Mouse (Mus musculus) activated CD4-positive, CD25-positive, alpha-beta regulatory T cell, adult 4 months (primary cell): ENCODE results near the gene Fcmr. TPM values are rescaled to one million over a fixed set of nuclear protein-coding genes. Genes with fewer than 3 reads are reported as not detected.

Experiments
- ATAC-seq: one replicate; pipeline ENCODE4 v1.8.0; 2017
- polyA plus RNA-seq, 2 experiments: library from polyadenylated mRNA; unstranded; fragments of 100-300 nt; shearing (Covaris generic); gene quantifications; one replicate each; pipeline ENCODE4 v1.2.1; 2017

Fcmr gene
- polyA plus RNA-seq, 2 experiments from 2014 or later = 0.56 to 6.0 TPM

DNA sequence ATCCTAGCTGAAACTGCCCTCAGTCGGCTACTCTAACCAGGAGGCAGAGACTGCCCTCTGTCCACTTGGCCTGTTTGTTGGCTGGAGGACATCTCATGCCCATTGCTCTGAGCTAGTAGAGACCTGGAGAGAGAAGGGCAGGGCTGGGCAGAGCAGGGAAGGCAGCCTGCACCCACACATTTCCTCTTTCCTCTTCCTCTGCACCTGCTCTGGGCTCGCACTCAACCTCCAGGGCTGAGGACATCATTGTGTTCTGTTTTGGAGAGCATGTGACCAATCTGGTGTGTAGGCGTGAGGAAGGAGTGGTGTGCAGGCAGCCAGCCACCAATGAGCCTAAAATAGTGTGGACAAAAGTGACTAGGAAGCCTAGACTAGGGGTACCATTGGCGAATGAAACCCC lies 1.2 kb upstream of the Fcmr start:
- ATAC-seq = peak; percentile 96

DNA sequence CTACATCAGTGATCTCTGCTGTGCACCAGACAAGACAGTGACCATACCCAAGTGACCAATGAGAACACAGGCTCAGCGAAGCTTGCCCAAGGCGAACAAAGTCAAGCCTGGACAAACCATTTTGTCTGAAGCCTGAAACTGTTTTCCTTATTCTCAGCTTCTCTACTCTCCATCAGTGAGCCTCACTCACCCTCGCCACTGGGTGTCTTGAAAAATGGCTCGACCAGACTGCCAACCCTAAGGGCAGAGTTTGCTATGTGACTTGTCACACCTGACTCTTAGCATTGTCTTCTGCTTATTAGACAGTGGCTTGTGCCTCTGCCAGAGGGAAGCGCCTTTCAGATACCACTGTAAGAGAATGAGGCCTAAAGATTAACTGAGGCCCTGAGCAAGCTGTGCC lies 728 bp upstream of the Fcmr start:
- ATAC-seq = no peak

DNA sequence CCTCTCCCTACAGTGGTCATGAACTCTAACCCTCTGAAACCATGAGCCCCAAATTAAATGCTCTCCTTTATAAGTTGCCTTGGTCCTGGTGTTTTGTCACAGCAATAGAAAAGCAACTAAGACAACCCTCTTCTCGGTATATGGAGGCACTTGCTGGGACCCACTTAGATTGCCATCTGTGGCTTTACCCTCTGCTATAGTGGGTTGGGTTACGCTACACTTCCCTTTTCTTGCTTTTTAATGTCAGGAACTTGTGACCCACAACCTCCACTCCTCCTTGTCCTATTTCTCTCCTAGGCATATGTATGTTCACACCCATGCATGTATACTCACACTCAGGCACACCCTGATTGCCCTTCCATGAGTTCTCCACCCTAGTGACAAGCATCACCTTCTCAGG lies 7.4 kb downstream of the Fcmr start:
- no peak for ATAC-seq

DNA sequence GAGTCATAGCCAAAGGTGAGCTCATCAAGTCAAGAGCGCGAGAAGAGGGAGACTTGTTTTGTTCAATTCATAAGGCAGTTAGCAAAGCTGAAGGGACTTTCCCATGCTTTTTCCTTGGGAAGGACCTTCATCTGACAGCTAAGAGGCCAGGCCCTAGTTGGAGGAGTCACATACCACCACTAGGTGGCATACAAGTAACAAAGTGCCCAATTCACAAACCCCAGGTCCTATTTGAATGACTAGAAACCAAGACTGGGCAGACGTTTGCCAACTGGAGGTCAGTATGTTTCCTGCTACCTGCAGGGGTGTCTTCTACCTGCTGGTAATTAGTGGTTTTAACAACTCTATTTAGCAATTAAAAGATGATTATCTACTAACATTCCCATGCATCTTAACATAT lies 9.7 kb downstream of the Fcmr start:
- peak; percentile 50 for ATAC-seq

DNA sequence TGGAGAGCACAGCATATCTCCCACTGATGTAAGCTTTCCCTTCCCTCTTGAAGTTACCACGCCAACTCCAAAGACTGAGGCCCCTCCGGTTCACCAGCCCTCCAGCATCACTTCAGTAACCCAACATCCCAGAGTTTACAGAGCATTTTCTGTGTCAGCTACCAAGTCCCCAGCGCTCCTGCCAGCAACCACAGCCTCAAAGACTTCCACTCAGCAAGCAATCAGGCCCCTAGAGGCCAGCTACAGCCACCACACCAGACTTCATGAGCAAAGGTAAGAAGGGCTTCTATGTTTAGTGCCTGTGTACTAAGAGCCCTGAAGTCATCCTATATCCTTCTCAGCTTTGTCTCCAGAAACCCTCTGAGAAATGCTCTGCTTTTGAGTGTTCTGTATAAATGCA lies 10.4 kb downstream of the Fcmr start:
- no peak for ATAC-seq

DNA sequence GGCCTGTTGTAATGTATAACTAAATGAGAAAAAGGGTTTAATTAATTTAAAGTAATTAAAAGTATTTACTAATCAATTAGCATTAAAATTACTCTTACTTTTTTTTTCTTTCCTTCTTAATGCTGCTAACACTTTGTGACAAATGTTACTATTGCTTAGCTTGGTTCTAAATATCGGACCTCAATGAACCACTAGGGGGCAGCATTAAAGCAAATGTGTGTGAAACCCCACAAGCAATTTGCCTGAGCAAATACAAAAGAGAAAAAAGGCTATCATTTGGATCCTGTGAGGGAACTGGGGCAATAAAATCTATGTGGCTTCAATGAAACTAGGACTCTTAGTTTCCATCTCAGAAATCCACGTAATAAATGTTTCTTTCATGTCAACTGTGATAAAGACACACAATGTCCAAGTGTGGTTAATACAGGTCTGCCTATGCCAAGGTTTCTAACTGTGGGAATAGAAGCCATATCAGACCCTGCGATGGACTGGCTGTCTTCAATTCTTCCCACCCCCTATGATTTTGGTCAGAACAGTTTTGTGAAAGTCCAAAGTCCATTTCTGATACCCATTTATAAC lies 11.6 kb downstream of the Fcmr start:
- ATAC-seq = no peak

DNA sequence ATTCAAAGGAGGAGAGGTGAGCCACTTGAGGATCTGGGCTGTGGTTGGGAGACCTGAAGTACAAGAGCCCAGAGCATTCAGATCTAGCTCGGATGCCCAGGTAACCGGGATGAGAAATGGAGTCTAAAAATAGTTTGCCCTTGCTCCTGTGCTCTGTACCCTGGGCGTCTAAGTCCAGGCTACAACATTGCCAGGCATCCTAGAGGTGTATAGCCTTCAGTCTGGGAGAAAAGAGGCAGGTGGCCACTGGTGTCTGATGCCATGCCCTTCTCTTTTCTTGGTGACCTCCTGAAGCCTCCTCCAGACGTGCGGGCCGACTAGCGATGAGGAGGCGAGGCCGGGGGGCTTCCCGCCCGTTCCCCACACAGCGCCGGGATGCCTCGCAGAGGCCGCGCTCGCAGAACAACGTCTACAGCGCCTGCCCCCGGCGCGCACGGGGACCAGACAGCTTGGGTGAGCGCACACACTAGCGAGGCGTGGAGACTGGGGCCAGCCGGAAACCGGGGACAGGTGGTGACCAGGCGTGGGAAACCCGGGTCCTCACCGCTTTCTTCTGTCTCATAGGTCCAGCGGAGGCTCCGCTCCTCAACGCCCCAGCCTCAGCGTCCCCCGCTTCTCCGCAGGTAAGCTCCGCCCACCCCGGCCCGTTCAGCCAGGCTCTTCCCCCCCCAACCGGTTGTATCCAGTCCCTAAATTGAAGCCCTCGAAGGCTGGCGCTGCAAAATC lies 12.6 kb downstream of the Fcmr start:
- peak; percentile 50 for ATAC-seq

DNA sequence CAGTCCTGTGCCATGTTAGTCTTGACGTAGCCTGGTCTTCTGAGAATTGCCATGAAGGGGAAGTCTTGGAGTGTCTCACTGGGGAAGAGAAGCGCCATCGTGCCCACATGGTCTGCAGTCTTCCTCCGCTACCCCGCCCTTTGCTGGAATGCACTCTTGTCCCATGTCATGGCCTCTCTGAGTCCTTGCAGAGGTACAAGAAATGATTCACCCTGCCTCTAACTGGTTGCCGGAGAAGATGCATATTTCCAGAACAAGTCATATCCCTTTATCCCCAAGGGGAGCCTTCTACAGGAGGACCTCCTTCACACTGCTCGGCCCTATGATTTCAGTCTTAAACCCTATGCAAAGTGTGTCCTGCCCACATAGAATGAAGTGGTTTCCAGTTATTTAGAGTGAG lies 14.5 kb downstream of the Fcmr start:
- ATAC-seq = no peak

DNA sequence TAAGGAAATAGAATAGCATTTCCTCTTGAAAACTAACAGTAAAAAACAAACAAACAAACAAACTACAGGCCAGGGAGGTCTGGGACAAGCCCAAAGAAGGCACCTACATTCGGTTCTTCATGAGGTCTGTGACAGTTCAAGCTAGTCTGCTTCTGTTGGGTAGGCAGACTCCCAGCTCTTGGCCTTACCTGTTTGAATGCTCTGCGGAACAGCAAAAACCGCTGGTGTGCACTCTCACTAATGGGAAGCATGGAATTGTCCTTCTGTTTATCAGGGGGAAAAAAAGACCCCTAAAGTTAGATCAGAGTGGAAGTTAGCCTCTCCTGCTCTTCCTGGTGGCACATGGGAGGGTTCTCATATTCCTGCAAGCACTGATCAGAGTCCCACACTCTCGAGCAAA lies 17.7 kb downstream of the Fcmr start:
- ATAC-seq = no peak

DNA sequence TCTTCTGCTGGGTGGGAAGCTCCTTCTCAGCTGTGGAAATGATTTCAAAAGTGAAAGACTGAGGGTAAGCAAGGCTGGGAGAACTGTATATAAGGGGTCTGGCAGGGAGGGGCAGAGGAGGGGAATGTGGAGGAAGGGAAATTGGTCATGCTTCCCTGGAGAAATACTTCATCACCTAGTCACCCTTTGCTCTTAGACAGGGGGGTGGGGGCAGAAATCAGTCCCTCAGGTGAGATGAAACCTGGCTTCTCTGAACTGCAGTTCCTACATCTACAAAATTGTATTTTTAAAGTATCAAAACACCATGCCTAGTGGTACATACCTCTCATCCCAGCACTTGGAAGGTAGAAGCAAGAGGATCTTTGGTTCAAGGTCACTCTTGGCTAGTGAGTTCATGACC lies 21.9 kb downstream of the Fcmr start, which contains the start of gene Il24:
Il24 (minus strand) TSS at position 101 of the 400 bp plus-strand sequence.
- no peak for ATAC-seq

DNA sequence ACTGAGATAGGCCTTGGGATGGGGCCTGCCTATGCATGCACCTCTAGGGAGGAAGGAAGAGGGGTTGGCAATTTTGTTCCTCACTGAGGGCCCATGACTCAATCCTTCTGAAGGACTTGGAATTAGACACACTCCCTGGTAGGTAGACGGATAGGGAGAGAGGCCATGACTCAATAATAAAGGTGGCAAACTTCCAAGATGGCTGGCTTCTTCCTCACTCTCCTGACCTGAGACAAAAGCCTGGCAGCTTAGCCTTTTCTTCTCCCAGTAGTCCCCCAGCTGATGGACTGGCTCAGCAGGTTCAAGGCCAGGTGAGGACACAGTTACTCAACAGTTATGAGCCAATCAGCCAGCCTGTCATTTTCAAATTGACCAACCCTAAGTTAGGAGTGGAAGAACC lies 27.0 kb downstream of the Fcmr start:
- no peak for ATAC-seq

DNA sequence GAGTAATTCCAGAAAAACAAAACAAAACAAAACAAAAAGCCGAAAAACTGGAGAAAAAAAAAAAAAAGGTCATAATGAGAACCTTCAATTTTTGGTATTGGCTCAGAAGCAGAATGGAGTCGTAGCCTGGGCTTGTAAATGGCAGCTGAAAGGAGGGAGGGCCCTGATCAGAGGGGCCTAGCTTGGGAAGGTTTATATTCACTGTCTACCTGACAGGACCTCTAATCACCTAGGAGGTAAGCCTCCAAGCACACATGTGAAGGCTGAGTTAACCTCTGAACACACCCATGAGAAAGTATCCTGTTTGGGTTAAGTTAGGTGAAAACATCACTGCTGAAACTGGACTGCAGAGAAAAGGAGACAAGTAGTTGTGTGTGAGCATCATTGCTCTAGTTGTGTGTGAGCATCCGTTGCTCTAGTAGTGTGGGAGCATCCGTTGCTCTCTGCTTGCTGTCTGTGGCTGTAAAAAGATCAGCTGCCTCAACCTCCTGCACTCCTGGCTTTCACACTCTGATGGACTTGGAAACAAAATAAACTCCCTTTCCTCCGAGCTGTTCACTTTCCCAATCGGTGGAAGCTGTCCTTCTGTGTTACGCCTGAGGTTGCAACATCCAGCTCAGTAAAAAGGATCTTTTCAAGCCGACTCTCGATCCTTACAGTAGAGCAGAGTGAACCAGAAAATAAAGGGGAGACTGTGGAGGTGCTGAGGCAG lies 28.0 kb downstream of the Fcmr start:
- no peak for ATAC-seq

DNA sequence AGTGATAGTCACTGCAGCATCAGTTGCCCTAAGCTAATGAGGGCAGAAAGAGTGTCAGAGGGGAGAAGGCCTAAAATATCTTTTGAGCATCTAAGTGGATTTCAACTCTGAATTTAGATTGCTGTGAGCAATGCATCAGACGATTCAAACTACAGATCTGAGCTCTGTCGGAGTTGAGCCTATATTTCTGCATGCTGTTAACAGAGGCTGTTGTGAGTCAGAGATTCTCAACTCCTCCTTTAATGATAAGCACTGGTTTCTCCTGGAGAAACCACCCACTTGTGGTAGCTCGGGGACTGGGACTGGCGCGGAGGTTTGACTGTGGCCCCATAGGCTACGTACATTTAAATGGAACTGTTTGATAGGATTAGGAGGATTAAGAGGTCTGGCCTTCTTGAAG lies 29.0 kb downstream of the Fcmr start:
- no peak for ATAC-seq

DNA sequence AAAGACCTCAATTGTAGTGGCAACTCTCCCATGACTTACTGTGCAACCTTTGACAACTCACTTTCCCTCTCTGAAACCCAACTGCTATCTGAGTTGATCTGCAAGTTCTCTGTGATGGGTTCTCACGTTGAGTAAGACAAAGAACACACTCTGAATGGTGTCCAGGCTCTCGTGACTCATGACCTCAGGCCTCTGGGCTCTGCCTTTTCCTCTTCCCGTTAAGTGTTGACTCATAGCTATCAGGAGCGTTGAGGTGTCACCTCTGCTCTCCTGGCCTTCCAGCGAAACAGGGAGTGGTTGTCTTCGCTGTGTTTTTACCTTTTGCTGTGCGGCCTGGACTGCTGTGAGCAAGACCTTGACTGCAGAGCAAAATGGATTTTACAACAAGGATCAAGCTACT lies 37.0 kb downstream of the Fcmr start:
- no peak for ATAC-seq

DNA sequence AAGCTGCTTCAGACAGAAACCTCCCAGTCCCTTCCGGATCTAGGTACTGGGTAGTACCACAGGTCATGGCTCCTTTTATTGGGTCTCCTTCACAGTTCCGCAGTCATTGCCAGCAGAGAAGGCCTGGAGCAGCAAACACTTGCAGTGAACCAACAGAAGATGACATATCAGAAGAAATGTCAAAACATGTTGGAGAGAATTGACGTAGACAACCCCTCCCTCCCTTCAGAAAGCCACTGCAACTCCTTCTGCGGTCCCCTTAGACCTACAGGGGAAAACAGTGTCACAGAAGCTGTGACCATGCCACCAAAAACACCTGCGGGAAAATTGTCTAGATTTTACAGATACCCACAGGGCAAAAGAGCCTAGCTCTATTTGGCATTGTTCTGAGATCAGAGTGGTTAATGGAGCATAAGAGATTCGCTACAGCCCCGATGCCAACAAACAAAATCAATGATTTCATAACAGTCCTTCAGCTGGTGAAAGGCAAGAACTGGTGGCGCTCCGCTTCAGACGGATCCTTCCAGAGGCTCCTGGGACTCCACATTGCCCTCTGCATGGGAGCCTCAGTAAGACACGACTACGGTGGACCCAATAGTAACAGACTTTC lies 46.0 kb downstream of the Fcmr start, which contains the start of gene Il20:
Il20 (minus strand) TSS at position 51 of the 610 bp plus-strand sequence.
- ATAC-seq = no peak

DNA sequence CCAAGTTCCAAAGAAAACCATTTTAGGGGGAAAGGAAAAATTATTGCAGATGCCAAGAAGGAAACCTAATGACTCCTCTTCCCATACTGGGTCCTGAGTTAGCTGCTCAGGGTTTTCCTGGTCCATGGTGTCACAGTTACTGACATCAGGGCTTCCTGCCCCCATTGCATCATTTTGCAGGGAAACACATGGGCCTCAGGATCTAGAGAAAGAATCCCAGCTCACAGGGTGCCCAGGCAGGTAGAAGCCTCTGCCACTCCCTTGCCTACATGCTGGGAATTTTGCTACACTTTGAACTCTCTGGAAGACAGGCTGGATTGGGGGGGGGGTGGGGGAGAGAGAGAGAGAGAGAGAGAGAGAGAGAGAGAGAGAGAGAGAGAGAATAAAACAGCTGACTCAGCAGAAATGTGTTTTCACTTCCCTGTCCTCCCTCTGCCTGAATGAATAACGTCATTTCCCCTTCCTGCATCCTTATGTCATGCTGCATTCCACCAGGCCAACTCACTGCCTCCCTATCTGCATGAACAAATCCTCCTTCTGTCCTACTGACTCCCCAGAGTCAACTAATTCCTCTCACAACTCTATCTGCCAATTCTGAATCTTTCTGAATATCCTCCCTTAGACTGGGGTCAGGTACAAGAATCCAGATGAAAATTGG lies 53.0 kb downstream of the Fcmr start:
- ATAC-seq = no peak

DNA sequence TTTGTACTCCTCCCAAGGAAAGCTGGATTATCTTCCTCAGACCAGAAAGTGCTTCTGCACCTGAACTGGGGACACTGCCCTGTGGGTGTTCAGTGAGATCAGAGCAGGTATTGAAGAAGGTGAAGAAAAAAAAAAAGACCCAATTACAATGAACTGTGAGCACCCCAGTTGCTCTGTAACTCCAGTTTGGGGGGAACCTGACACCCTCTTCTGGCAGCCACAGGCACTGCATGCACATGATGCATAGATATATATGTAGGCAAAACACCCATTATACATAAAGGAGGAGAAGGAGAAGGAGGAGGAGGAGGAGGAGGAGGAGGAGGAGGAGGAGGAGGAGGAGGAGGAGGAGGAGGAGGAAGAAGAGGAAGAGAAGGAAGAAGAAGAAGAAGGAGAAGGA lies 61.0 kb downstream of the Fcmr start:
- no peak for ATAC-seq

Other genes with a start within 250 kb of the Fcmr start
- gene Zp3r, start 236.0 kb upstream of the Fcmr start, polyA plus RNA-seq = not detected
- not detected for gene C4bp, start 204.0 kb upstream of the Fcmr start, polyA plus RNA-seq
- gene Gm29427, start 149.9 kb upstream of the Fcmr start, polyA plus RNA-seq = not detected
- gene Yod1, start 148.3 kb upstream of the Fcmr start, polyA plus RNA-seq = 10 to 100 TPM; 19.3 to 20.3 TPM
- gene Pfkfb2, start 136.4 kb upstream of the Fcmr start, polyA plus RNA-seq = 1 to 10 TPM; 2.7 to 3.9 TPM
- under 1 TPM; 0.25 to 0.34 TPM for gene AA986860, start 133.7 kb upstream of the Fcmr start, polyA plus RNA-seq
- not detected for gene Fcamr, start 64.8 kb upstream of the Fcmr start, polyA plus RNA-seq
- under 1 TPM in 1 of 2 experiments, not detected in 1; 0.19 TPM for gene Pigr, start 39.0 kb upstream of the Fcmr start, polyA plus RNA-seq
- not detected for gene Il24, start 21.8 kb downstream of the Fcmr start, polyA plus RNA-seq
- not detected for gene Il20, start 45.8 kb downstream of the Fcmr start, polyA plus RNA-seq
- not detected for gene Il19, start 74.4 kb downstream of the Fcmr start, polyA plus RNA-seq
- 10 to 100 TPM; 10.6 to 13.8 TPM for gene Il10, start 154.2 kb downstream of the Fcmr start, polyA plus RNA-seq
- 10 to 100 TPM; 11.5 to 11.9 TPM for gene Mapkapk2, start 232.2 kb downstream of the Fcmr start, polyA plus RNA-seq